Mouse (Mus musculus): ENCODE data around the gene Cpa2.

Gene Cpa2

DNA sequence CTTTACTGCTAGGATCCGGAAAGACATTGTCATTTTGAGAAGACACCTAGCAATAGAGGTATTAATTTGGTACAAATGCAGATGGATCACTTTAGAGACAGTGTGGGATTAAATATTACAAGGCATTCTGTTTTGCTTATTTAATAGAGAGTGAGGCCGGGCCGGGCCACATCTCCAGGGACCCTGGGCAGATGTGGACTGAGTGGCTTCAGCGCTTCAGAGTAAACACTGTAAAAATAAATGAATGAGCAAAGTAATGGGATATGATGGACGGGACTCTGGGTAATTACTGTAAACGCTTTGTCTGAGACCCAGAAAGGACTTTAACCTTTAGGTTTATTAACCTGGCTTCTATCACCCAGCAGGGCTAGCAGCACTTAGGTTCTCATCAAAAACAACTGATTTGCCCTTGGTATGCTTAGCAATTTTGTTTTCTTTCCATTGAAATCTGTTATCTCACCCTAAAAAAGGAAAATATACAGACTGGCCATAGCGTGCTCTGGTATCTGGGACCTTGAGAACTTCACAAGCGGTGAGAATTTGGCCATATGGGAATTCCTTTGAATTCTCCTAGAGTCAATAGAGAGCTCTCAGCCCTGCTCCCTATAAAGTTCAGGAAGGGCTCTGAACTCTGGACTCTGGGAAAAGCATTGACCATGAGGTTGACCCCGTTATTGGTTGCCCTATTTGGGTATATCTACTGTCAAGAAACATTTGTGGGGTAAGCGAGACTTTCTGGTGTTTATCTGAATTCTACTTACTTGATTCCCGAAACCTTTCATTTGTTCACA is at the start of gene Cpa2:
TSS of gene Cpa2 (plus strand) at position 574 of the 791 bp plus-strand sequence.
- DNase-seq: no peak

DNA sequence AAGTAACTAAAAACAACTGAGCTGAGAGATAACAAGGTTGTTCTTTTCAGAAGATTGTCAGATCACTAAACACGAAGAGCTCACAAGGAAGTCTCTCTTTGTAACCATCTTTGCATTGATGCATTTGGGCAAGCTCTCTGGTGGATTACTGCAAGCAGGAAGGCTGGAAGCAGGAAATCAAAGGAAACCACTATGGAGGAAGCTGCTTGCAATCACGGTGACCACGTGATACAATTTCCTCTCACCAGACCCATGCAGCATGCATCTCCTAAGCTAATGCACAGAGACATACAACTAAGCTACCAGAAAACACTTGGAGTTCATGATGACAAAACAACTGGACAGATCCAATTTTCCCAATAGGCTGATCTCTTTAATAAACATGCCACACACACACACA is 42.3 kb upstream of the Cpa2 start:
- no peak for DNase-seq

GRCm38 (mm10) chr6:30508824-30509223 is 32.6 kb upstream of the Cpa2 start:
- no peak for DNase-seq

- DNase-seq: peak; percentile 99
Measured at GRCm38 (mm10) chr6:30509265-30510239, 31.8 kb upstream of the Cpa2 start, which contains the start of the genes Tmem209 and Ssmem1. Gene Tmem209, minus strand, starts transcription at chr6:30509783. Gene Ssmem1, plus strand, starts transcription at chr6:30509849.

DNA sequence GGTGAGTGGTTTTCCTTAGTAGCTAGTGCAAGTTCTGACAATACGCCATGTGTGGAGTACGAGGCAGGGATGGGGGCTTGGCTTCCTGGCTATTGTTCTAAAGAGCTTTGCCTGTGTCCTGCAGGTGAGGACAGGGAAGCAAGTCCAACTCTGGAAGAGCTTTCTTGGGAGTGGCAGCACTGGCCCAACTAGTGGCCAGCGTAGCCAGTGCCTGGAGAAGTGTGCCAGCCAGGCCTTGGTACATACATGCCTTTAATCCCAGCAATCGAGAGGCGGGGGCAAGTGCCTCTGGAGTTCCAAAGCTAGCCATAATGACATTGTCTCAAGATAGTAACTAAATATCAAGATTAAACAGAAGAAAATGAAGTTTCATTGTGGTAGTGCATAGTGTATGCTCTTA is 31.1 kb upstream of the Cpa2 start:
- DNase-seq: no peak

DNA sequence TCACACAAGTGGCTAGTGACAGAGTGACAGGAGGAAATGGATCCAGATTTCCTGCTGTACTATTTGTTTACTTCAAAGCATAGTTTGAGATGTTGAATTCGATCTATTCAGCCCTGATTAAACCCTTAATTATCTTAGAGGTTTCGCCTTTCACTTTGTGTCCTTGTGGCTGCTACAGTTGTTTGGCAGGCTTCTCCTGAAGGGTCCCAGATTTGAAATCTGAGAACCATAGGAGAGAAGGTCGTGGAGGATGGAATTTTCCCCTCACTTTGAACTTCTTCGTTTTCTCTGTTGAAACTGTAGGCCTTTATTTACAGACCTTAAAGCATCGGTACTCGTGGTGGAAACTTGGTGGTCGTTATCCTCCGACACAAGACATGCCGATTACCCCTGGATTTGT is 27.1 kb upstream of the Cpa2 start:
- no peak for DNase-seq

- no peak for DNase-seq
Measured at GRCm38 (mm10) chr6:30520400-30520799, 21.0 kb upstream of the Cpa2 start.

DNA sequence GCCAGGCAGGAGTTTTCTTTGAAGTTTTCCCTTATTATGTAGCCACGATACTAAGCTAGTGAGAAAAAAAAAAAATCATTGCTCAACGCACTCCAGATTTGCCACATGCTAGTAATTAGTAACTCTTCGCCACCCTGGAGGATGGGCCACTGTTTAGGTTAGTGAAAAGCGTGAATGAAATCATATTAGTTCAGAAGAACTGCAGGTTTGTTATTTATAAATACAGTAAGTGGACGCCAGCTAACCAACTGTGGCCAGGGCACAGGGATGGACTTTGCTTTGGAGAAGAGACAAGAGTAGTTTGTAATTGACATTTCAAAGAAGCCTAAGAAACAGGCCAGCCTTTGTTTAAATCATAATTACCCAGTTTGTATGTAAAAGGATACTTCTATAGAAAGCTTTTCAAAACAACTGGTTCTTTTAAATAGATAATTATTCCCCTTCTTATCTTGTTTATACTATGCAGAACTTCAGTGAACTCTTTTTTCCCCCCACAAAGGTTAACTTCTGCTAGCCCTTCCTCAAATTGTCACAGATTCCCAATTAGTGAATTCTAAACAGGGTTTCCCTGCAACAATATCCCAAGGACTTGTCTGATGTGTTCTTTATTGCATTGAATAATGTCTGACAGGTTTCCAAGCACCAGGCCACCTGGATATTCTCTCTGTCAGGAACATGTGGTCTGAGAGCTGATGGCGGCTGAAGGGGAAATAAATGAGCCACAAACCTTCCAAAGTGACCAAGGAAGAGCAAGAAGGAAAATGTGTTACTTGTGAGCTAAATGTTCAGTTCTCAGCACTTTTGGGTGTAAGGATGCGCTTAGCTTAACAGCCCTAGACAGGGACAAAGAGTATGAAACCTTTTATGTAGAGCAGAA is 15.7 kb upstream of the Cpa2 start:
- peak; percentile 78 for DNase-seq

DNA sequence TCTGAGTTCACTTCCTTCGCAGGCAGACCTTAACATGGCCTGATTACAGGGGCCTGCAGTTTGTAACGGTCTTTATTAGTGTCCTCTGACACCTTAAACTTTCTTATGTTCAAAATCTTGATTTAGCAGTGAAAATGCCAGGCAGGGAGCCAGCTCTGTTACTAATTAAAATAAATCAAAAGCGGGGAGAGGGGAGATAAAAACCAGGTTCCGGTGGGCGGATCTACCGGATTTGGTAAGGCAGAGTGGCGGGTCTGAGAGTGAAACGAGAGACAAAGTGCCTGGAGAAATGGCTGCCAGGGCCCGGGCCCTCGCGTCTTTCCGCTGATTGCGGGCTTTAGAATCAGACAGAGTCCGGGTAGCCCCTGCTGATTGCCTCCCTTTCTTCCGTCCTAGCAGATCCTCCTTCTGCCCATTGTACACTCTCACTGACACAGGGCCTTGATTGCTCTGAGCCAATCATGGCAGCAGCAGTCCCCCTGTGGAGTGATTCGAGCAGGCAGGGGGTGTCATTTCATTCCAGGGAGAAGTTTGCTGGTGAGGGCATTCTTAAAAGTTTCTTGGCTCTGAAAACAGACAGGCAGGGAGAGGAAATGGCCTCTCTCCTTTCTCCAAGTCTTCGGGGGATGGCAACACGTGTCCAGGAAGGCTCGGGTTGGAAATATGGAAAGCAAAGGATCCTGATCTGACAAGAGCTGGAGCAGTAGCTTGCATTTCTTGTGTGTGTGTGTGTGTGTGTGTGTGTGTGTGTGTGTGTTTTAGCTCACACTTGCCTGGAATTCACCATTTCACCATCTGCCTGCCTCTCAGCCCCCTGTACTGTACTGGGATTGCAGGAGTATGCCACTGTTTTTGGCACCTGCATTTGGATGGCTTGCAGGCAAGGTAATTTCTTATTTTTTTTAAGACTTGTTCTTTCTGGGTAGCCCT is 14.5 kb upstream of the Cpa2 start:
- peak; percentile 72 for DNase-seq

DNA sequence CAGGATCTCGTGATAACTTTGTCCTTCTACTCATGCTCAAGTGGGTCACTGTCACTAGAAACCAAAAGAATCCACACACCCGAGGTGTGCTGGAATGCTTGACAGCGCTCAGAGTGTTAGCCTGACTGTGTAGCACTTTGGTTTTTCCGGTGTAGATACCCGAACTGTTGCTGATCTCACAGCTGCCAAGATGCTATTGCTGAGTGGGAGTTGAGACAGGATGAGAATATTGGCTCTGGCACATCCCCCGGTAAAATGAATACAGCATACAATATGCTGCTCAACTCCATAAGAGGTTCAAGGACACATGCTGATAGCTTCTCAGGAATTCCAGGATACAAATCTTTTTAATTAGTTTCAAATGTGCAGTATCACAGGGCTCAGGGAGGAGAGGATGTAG is 12.6 kb upstream of the Cpa2 start:
- no peak for DNase-seq

DNA sequence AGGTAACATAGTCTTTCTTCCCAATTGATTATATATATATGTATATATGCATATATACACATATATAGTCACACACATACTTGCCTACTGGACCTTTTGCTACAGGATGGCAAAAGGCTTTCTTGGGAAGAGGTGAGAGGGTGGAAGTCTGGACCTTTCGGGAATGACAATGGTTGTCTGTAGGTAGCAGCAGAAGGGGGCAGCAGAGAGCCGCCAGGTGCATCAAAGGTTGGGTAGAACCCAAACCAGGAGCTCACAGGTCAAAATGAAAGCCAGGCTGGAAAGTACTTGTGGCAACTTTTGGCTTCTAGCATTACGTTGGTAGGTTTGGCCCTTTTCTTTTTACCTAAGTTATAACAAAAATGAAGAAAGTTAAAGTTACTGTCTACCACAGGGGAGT is 6.0 kb upstream of the Cpa2 start:
- DNase-seq: peak; percentile 58

DNA sequence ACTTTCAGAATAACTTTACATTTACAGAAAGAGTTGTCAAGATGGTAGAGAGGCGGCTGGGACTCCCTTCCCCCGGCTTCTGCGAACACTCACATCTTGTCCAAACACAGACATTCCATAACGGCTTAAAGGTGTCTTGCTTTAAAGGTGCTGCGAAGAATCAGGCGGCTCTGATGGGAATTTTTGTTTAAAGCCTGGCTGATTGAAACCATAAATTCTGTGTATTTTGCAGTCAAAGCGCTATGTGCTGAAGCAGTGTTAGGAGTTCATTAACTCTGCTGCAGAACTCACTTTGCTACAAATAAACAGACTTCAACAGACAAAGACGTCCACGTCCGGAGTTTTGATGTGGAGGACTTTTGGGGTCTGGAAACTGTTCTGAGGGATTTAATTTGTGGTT is 3.1 kb upstream of the Cpa2 start:
- no peak for DNase-seq

- no peak for DNase-seq
Measured at GRCm38 (mm10) chr6:30538800-30539199, 2.6 kb upstream of the Cpa2 start.

DNA sequence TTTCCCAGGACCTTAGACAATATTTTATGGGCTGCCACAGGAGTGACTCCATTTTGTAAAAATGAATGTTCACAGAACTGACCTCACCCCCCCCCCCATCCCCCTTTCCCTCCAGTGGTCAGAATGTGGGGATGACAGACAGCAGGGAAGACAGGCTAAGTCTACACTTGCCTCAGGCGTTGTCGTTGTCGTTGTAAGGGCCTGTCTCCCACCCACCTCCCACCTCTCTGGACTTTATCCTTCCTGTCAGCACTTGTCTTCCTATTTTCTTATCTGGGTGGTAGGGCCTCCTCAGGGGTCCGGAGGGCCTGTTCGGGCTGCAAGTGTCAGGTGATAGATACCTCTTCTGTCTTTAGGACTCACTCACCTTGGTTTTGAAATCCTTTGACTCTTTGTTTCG is 895 bp downstream of the Cpa2 start:
- no peak for DNase-seq

DNA sequence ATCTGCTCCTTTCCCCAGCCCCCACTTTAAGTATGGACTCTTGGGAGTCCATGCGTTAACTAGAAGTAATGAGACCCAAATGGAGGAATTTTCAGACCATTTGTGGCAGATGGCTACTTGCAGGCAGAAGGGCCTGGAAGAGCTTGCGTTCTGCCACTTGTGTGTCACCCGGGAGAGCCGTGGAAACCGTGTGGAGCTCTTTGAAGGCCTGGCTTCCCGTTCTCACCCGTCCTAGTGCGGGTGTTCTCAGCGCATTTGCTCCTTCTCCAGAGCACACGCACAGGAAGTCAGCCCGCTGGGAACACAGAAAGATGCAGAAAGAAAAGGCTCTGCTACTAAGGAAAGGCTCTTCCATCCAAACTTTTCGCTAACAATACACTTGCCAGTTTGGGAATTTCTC is 1.7 kb downstream of the Cpa2 start:
- no peak for DNase-seq

DNA sequence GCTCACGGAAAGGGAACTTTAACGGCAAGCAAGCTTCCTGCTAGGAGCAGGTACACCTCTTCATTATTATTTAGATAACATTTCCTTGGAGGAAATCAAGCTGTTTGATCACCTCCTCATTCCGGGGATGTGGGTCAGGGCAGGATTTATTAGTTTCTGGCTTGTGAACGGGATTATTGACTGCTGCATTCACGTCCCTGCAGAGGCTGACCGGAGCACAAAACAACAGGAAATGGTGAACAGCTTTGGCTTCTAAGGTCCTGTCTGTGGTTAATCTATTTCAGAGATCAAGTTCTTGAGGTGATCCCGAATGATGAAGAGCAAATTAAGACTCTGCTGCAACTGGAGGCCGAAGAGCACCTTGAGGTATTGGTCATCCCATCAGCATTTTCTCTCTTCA is 2.5 kb downstream of the Cpa2 start:
- no peak for DNase-seq

GRCm38 (mm10) chr6:30545689-30546088 is 4.3 kb downstream of the Cpa2 start:
- DNase-seq: no peak

DNA sequence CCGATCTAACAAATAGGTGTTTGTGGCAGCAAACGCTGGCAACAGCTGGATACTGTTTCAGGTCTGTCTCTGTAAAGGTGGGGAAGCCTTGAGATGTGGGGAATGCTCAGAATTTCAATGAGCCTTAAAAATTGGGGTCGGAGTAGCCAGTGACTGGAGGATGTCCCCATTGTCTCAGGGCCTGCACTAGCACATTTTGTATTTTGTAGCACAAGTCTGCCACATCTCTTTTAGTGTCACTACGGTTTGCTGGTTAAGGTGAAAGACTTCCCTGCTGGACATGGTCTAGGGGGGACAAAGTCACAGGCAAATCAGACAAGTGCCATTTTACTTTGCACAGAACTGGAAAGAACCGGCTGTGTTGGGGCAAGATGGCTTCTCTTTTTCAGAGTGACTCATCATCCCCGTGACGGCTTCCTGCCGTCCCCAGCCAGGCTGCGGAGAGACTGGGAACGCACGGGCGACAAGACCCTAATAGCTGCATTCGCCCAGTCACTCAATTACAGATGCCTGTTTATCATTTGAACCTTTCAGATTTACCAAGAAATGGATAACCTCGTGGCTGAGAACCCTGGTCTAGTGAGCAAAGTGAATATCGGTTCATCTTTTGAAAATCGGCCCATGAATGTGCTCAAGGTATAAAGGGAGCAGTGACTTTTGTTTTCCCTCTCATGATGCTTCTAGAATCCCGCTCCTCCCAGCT is 5.3 kb downstream of the Cpa2 start:
- DNase-seq: no peak

DNA sequence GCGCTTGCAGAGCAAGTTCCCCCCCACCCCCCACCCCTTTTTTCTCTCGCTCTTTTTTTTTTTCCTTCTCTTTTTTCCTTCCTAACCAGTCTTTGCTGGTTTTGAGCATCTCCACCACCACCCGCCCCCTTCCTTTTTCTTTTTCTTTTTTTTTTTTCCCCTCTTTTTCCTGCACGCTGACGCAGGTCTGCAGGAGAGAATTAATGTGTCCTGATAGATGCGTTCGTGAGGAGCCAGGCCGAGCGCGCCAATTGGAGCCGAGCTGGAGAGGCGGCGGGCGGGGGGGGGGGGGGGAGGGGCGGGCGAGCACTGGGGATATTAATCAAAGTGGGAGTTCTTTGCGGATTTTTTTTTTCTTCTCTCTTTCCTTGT is 5.9 kb downstream of the Cpa2 start:
- DNase-seq: no peak

GRCm38 (mm10) chr6:30547656-30548306 is 6.4 kb downstream of the Cpa2 start:
- DNase-seq: no peak
